Mouse (Mus musculus): ENCODE data around the gene Abca3. TPM values are rescaled to one million over a fixed set of nuclear protein-coding genes. Genes with fewer than 3 reads are reported as not detected.

Abca3 gene
- 31.5 and 35.2 TPM in 2 replicates for polyA plus RNA-seq (2012; rRNA removed)

DNA sequence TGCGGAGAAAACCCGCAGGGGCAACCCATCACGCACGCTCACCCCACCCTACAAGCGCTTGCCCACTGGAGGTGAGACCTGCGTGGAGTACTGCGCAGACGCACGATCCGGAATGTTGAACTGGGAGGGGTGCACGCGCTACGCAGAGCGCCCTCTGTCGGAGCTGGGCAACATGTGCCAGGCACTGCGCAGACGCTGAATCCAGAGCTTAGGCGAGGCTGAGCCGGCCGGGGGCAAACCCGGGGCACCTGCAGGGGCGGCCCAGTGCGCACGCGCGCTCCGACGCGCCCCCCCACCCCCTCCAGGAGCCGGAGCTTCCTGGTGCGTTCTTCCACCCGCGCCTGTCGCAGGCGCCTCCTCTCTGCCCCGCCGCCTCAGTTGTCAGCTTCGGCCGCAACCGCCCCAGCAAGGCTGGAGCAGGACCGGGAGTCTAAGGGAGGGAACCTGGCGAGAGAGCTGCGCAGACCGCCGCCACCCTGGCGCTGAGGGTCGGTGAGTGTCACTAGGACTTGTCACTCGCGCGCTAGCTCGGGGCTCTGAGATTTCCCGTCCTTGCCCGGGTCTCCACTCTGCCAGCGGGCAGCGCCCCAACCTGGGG, at the start of gene Abca3:
Gene Abca3, plus strand, starts transcription at position 191 of the 598 bp plus-strand sequence.

DNA sequence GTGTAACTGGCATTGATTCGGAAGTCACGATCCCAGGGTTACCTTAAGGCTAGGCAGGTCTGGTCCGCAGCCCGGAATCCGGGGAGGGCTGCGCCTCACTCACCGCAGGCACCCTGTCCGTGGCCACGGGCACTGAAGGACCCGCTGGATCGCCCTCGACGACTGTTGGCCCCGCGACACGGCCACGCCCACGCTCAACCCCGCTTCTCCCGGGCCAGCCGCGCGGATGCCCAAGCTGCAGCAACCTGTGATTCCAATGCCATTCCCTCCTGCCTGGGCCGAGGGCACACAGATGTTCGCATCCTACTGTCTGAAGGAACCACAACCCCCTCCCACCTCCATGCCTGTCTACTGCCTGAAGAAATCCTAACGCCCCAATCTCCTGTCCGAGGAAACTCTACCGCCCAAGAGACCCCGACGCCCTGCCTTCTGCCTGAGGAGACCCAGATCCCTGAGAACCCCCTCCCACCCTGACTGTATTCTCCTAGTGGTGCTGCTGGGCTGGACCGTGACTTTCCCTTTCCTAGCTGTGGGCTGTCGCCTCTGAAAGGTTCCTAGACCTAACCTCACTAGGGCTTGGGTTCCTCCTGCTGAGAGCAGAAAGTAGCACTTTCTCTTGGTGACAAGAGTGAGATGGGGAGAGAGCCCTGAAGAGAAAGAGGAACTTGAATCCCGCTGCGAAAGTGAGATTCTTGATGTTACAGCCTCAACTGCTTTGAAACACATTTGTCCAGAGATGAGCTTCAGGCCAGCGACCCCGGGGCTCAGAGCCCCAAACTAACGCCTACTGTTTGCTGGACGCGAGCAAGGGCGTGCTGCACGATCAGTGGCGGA, 607 bp upstream of the Abca3 start, which contains the start of gene Abca17:
Gene Abca17, minus strand, starts transcription at position 143 of the 834 bp plus-strand sequence.

DNA sequence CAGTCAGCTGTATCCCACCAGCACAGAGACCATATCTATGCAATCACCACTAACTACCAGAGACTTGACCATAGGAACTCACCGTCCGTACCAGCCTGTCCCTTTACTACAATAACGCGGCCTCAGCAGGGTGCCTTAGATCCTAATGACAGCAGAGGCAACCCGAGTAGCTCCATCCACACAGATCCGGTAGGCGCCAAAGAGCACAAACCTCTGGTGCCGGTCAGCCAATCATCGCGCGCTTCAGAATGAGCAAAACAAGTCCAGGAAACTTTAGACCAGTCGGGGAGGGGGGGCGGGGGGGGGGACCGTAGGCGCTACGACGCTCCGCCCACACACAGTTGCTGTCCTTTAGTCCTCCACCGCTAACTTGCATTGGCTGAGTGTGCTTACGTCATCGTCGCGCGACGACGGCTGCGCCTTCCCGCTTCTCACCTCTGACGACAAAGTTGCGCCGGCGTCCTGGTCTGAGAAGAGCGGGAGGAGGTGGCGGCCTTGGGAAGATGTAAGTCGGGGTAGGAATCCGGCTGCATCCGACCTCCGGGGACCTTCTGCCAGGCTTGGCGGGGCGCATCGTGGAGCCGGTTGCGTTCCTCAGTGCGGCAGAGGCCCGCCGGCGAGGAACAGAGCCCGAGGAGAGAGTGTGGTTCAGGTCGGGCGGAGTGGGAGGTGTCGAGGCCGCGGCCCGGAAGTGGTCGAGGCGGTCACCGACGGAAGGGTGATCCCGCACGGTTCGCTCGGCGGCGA, 62.7 kb downstream of the Abca3 start, which contains the start of gene Rnps1:
Gene Rnps1, plus strand, starts transcription at position 336 of the 747 bp plus-strand sequence.

DNA sequence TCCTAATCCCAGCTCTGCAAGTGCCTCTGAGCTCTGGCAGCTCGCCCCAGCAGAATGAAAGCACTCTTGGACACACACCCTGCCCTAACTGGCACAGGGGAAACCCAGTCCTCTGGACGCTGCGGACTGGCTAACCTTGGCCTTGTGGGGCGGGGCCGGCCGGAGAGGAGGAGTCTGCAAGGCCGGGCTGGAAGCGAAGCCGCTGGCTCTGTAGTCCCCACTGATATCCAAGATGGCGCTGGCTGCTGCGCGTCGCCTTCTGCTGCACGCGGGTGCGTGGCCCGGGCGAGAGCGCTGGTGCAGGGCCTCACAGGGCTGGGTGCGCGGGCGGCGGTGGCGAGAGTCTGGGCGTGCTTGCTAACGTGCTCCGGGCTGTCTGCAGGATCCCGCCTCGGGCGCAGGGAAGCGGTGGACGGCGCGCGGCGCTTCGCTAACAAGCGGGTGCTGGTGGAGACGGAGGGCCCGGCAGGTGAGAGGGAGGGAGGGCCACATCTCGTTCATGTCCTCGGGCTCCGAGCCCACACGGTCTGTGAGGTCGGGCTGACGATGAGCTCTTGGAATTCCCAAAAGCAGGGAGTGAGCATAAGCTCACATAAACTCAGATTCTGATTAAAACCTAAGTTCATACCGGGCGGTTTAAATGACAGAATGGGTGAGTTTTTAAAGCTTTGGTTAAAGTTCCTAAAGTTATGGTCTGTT, 74.9 kb downstream of the Abca3 start, which contains the start of gene Eci1:
Gene Eci1, plus strand, starts transcription at position 171 of the 699 bp plus-strand sequence.

GRCm38 (mm10) chr17:24442632-24443155, 90.9 kb downstream of the Abca3 start, which contains the start of gene Dnase1l2:
Gene Dnase1l2 (minus strand): TSS chr17:24443105.

Other genes starting within 250 kb of the Abca3 start
- 21.1 and 22.9 TPM in 2 replicates for gene Pdpk1, start 201.0 kb upstream of the Abca3 start, polyA plus RNA-seq (2012; rRNA removed)
- gene Amdhd2, start 188.2 kb upstream of the Abca3 start, polyA plus RNA-seq (2012; rRNA removed): 80.4 and 91.4 TPM in 2 replicates
- 1,050 and 1,217 TPM in 2 replicates for gene Atp6v0c, start 182.2 kb upstream of the Abca3 start, polyA plus RNA-seq (2012; rRNA removed)
- gene Tbc1d24, start 146.4 kb upstream of the Abca3 start, polyA plus RNA-seq (2012; rRNA removed): 41.6 and 41.7 TPM in 2 replicates
- 10.8 and 13.0 TPM in 2 replicates for gene Ntn3, start 142.4 kb upstream of the Abca3 start, polyA plus RNA-seq (2012; rRNA removed)
- 22.5 and 22.7 TPM in 2 replicates for gene Tedc2, start 131.1 kb upstream of the Abca3 start, polyA plus RNA-seq (2012; rRNA removed)
- gene Ccnf, start 100.5 kb upstream of the Abca3 start, polyA plus RNA-seq (2012; rRNA removed): 9.7 and 17.0 TPM in 2 replicates
- gene Abca17, start 882 bp upstream of the Abca3 start, polyA plus RNA-seq (2012; rRNA removed): not detected in 2 replicates
- 153 and 155 TPM in 2 replicates for gene Rnps1, start 62.6 kb downstream of the Abca3 start, polyA plus RNA-seq (2012; rRNA removed)
- gene Eci1, start 74.7 kb downstream of the Abca3 start, polyA plus RNA-seq (2012; rRNA removed): 124 and 139 TPM in 2 replicates
- 7.9 and 13.4 TPM in 2 replicates for gene Dnase1l2, start 91.2 kb downstream of the Abca3 start, polyA plus RNA-seq (2012; rRNA removed)
- gene E4f1, start 118.4 kb downstream of the Abca3 start, polyA plus RNA-seq (2012; rRNA removed): 146 and 150 TPM in 2 replicates
- gene Pgp, start 118.4 kb downstream of the Abca3 start, polyA plus RNA-seq (2012; rRNA removed): 123 and 142 TPM in 2 replicates
- gene Bricd5, start 121.9 kb downstream of the Abca3 start, polyA plus RNA-seq (2012; rRNA removed): 0.92 and 1.0 TPM in 2 replicates
- 40.6 and 58.0 TPM in 2 replicates for gene Mlst8, start 127.1 kb downstream of the Abca3 start, polyA plus RNA-seq (2012; rRNA removed)
- 49.0 and 53.5 TPM in 2 replicates for gene Caskin1, start 136.7 kb downstream of the Abca3 start, polyA plus RNA-seq (2012; rRNA removed)
- 253 and 318 TPM in 2 replicates for gene Traf7, start 176.0 kb downstream of the Abca3 start, polyA plus RNA-seq (2012; rRNA removed)
- gene Rab26, start 182.3 kb downstream of the Abca3 start, polyA plus RNA-seq (2012; rRNA removed): 0.71 and 1.4 TPM in 2 replicates
- 158 and 173 TPM in 2 replicates for gene Pkd1, start 197.9 kb downstream of the Abca3 start, polyA plus RNA-seq (2012; rRNA removed)